Mouse (Mus musculus): Measurements from ENCODE around the gene Rpgrip1.

- no peak for TF ChIP-seq POLR2A (IDR thresholded peaks at IDR 0.05; ENCODE audit: low read depth, low read length)
- TF ChIP-seq CTCF (IDR thresholded peaks at IDR 0.05; ENCODE audit: extremely low read depth, insufficient read length, insufficient replicate concordance, low read depth, low read length) = no peak
These were observed 88.9 kb downstream of the Rpgrip1 start for GRCm38 (mm10) chr14:52199412-52199811.
